Mouse (Mus musculus) heart, postnatal 10 days (tissue): ENCODE measurements around the gene Clba1. TPM values are rescaled to one million over a fixed set of nuclear protein-coding genes. Genes with fewer than 3 reads are reported as not detected.
"Not testable (repeated sequence)": the region's sequence is repeated elsewhere in the genome, so short reads cannot be mapped to it uniquely, and the experiment has no call there.

Source experiments
- DNase-seq, 2 experiments: peaks; one replicate each; pipeline ENCODE4 v3.0.0; 2021
- intact Hi-C: fragments of 180-260 bp; cut with DNase I; formaldehyde crosslinking; loops from one replicate; pipeline ENCODE4 v1.15.1; 2025
- total RNA-seq, 2 experiments: library from RNA; stranded (reverse); gene quantifications; 2 replicates each; pipeline ENCODE4 v1.2.3; 2021

Clba1 gene
- total RNA-seq, 2 experiments from 2014 or later: 2.4 to 3.1 TPM

DNA sequence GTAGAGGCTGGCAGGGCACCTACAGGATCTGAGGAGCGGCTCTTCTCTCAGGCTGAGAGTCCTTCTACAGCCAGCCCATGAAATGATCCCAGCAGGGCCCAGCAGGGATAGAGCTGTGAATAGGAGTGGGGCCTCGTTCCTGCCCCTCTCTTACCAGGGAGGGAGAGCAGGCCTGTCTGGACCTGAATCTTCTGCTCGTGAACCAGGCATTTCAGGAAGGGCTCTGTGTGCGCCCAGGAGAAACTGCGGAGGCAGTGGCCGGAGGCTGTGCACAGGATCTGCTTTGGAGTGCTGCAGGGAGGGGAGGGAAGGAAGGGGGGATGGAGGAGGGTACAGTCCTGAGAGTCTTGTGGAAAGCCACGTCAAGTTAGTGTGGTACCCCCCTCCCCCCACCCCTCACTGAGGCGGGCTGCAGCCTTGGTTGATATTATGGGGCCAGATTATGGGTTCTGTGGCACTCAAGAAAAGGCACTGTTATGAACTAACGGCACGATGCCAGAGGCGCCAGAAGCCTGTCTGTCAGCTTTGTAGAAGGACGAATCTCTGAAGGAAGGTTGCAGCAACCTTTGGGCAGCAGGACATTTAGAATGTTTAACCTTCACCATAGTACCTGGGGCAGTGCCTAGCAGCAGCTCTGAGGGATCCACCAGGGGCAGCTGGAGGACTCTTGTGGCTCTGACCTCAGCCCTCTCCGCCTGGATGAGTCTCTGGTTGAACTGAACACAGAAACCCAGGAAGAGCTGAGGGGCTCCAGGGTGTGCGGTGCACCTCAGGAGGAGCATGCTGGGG is 6.1 kb downstream of the Clba1 start:
- intact Hi-C loops: no loop called here
- no peak for DNase-seq

DNA sequence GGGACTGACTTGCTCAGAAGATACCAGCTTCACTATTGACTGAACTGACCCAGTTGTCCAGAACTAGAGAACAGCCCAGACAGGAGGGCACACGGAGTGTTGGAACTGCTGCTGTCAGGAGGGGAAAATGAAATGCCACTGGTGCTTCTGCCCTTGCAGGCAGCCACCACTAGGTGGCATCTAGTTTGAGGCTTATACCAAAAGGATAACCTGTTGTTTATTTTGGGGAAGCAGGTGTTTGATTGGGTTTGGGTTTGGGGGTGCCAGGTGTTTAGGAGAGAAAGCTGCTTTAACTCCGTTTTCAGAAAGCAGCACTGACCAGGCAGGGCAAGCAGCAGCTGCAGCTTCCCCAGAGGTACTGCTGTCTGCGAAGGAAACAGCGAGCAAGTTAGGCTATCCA is 7.6 kb downstream of the Clba1 start:
- intact Hi-C loops: loop anchor here (1.0 kb wide), 1 partner anchor 27 kb away; no protein-coding TSS in a partner anchor
- DNase-seq: peak; percentile 65 to 69

DNA sequence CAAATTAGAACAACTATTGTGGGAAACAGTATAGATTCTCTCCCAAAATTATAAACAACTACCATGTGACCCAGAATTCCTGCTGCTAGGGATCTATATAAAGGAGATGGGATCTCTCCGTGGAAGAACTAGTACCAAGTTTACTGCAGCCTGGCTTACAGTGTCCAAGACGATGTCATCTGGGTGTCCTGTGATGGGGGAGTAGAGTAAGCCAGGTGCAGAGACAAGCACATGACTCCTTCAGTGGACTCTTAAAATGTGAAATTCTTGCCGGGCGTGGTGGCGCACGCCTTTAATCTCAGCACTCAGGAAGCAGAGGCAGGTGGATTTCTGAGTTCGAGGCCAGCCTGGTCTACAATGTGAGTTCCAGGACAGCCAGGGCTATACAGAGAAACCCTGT is 8.1 kb downstream of the Clba1 start:
- not testable (repeated sequence) for DNase-seq
- intact Hi-C loops: loop anchor here (1.0 kb wide), 1 partner anchor 26 kb away; no protein-coding TSS in a partner anchor

DNA sequence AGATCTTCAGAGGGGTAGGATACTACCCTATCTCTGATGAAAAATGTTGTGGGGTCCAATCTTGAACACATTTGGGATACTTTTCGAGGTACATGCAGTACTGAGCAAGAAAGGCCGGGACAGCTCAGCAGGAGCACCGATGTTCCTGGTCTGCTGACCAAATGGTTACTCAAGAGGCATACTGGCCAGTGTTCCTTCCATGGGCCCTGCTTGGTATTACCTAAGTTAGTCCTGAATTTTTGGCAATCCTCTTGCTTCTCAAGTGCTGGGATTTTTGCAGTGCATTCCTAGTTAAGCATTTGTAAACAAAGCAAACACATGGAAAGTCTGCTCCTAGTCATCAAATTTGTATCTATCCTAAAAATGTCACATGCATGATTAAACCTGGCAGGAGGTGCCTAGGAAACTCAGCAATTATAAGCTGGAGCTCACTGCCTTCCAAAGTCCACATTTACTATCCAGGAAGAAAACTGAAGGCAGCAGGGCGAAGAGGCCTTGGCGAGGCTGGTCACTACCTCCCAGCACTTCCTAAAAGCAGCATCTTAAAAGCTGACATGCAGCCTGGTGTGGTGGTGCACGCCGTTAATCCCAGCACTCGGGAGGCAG is 10.4 kb downstream of the Clba1 start:
- intact Hi-C loops: no loop called here
- DNase-seq: no peak

DNA sequence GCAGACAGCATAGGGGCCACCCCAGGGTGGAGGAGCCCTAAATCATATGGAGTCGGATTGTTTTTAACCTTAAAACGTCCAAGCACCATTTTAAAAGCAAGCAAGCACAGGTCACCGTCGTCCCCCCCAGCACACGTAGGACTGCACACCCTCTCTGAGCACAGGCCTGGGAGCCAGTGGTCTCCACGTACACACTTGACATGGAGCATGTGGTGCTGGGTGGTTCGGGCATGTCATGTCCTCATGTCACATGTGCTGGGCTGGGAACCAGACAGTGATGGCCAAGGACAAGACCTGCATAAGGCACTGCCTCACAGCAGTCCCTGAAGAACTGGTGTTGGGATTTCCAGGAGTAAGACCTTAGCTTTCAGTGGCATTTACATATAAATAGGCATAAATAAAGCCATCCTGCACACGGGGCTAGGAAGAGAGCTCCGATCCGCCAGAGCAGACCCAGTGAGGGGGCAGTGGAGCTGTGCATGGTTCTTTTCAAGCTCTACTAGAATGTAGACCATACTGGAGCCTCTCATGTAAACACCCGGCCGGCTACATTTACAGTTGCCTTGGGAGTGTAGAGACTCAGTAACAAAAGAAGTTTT is 11.8 kb downstream of the Clba1 start:
- intact Hi-C loops: no loop called here

DNA sequence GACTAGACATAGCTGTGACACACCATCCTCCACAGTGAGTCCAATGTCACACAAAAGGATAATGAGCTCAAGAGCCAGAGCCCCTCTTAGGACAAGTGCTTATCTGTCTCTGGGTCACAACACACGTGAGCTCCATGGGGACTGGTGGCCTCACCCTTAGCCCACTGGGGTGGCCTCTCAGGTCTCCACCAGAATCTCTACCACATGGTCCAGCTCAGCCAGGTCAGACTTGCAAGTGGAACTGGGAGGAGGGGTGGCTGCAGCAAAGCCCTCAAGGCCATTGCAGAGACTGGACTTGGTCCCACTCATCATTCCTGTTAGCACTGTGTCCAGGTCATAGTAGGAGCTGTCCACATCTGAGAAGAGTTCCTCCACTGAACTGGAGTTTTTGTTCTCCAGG is 12.5 kb downstream of the Clba1 start:
- DNase-seq: no peak
- intact Hi-C loops: no loop called here

More for the DNA sequence above, 11.8 kb downstream of the Clba1 start:
- no peak for DNase-seq

DNA sequence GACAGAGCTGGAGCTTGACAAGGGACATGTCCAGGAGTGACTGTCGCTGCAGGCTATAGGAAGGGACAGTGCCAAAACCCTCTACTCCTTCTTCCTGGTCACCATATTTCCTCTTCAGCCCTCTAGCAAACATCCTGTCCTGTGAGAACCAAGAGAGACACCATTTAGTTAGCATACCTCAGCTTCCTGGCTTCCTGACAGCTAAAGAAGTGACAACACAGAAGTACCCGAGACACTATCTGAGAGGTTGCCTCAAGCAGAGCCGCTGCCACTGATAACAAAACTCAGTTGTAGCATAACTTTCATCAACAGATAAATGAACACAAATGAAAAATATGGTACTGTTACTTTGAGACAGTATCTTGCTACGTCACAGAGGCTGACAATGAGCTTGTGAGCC is 13.2 kb downstream of the Clba1 start:
- intact Hi-C loops: no loop called here
- DNase-seq: no peak

DNA sequence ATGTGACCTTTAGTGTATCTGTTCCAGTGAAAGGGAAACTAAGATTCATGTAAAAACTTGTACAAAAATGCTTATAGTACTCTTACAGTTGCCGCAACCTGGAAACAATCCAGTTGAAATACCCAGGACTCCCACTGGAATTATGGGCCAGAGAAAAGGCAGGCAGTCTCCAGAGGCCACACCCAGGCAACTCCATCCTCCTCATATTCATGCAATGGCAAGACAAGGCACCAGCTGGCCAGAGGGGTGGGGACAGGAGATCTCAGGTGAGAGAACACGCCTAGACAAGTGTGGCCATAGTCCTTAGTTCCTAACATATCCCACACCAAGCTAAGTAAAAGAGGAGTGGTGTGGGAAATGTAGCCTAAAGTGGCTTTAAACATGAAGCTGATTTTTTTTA is 13.9 kb downstream of the Clba1 start:
- intact Hi-C loops: no loop called here
- DNase-seq: no peak

DNA sequence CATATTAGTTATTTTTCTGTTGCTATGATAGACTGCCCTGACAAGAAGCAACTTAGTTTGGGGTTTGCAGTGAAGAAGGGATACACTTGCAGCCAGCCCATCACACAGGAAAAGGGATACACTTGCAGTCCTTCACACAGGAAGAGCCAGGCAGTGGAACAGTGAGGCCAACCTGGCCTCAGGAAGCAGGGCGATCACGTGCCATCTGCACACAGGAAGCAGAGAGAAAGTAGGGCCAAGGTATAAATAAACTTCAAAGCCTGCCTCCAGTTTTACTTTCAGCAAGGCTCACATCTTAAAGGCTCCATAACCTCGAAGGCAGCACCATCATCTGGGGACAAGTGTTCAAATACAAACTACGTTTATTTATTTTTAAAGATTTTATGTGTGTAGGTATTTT is 14.5 kb downstream of the Clba1 start:
- no peak for DNase-seq

DNA sequence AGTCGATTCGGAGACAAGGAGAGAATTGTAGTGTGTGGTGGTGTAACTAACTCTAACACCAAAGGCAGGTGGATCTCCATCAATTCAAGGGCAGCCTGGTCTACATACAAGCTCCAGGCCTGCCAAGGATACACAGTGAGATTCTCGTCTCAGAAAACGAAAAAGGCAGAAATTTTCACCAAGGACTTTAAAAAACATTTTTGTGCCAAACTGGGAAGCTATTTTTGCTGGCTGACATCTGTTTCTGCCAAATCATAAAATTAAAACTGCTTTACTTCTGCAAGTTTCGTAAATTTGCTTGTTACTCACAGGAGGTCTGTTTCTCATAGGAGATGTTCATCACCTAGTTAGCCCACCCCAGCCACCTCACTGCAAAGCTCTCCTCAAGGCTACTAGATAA is 17.2 kb downstream of the Clba1 start:
- intact Hi-C loops: no loop called here
- no peak for DNase-seq

More for the DNA sequence above, 14.5 kb downstream of the Clba1 start:
- intact Hi-C loops: no loop called here

DNA sequence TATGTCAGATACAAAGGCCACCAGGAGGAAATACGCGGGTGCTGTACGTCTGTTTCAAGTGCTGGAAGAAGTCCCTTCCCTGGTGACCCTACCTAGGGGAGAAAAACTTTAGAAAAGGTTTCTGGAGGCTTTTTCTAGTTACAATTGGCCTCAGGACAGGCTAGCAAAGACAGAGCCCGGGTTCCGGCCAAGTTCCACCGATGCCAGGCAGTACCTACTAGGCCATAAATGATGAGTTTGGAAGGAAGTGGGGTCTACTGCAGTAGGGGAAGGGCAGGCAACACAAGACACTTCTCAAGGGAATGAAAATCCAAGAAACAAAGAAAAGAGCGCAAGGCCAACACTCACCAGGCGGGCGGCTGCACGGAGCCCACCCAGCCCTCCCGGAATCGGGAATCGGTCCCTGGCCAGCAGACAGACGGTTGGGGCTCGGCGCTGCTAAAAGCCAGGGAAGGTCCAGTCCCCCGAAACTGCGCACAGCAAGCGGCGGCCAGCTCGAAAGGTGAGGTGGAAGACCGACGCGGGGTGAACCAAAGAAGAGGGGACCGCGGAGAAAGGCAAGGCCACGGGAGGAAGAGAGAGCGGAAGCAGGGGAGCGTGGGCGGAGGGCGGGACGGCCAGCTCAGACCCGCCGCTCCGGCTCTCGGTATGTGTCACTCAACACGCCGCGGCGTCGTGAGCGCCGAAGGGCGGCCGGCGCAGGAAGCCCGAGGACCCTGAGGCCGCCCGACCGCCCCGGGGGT is 19.9 kb downstream of the Clba1 start:
- intact Hi-C loops: loop anchor here (2.0 kb wide), 1 partner anchor 18 kb away; no protein-coding TSS in a partner anchor
- no peak for DNase-seq

DNA sequence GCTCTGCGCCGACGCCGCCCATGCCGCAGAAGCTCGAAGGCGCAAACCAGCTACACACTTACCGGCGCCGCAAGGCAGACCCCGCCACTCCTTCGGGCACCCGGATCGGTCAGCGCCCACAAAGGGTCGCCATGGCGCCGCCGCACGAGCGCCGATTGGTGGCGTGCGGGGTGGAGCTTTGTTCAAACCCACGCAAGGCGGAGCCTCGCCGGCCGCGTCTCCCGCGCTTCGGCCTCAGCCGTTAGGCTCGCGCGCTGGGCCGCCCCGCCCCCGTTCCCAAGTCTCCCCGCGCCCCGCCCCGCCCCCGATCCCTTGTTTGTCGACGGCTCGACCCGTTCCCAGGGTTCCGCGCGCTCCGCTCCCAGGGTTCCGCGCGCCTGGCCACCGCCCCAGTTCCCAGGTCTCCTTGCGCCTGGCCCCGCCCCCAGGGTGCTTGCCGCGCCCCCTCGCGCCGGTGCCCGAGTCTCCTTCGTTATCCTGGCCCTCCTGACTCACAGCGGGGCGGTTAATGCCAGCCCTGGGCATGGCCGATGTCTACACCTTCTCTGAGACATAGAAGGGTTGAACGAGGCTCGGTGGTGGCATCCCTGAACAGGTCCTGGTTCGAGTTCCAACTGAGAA is 20.6 kb downstream of the Clba1 start, which contains the start of gene Cdca4:
Gene Cdca4, minus strand, starts transcription at position 180 of the 621 bp plus-strand sequence.
- intact Hi-C loops: loop anchor here (2.0 kb wide), 1 partner anchor 19 kb away; no protein-coding TSS in a partner anchor
- peak; percentile 98 for DNase-seq

DNA sequence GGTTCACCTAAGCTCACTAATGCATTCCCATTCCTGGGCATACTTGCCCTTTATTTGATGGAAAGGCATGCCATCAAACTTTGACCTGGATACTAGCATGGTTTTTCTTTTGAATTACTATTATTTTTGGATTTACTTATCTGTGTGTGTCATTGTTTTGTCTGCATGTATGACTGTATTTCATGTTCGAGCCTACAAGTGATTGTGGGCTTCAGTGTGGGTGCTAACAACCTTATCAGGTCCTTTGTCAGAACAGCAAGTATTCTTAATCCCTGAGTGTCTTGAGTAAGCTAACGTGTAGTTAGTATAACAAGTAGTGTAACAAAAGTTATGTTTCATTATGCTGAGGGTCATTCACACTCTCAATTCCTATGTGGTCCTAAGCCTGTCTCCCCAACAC is 21.4 kb downstream of the Clba1 start:
- intact Hi-C loops: no loop called here
- no peak for DNase-seq

DNA sequence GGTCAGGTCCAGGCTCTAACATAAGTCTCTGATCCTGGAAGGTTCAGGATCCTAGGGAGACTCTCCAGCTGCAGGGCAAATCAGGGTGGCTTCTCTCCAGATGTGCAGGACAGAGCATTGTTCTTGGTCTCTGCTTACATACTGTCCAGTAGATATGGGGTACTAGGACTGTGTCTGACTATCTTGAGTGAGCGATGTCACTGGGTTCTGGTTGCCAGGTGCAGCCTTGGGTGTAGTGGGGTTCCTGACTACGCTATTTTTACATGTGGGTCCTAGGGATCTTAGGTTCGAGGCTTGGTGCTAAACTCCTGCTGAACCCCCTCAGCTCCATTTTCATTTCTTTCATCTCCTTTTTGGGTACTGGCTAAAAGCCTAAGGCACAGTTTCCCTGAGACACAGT is 21.8 kb downstream of the Clba1 start:
- intact Hi-C loops: no loop called here

DNA sequence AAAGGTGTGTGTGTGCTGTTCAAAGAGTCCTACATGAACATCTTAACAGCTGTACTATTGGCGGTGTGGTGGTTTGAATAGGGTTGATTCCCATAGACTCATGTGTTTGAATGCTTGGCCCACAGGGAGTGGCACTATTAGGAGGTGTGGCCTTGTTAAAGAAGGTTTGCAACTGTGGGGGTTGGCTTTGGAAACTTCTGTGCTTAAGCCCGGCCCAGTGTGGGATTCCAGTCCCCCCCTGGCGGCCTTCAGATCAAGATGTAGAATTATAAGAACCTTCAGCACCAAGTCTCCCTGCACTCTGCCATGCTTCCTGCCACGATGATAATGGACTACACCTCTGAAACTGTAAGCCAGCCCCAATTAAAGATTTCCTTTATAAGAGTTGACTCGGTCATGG is 23.7 kb downstream of the Clba1 start:
- intact Hi-C loops: no loop called here
- DNase-seq: no peak

More for the DNA sequence above, 21.8 kb downstream of the Clba1 start:
- DNase-seq: no peak

DNA sequence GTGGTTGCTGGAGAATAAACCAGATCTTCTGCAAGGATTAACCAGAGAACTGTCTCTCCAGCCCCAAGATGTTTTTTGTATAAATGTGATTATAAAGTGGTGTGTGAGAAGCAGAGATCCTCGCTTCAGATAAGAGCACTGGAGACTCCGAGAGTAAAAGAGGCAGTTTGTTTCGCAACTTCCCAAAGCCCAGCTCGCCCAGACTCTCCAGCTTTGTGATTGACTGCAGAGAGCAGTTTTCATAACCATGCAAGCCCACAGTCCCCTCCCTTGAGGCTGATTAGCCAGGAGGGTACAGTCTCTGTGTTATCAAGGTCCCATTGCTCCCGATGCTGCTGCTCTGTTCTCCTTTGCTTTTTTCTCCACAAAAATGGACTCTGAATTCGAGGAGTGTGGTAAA is 24.8 kb downstream of the Clba1 start:
- intact Hi-C loops: no loop called here
- DNase-seq: no peak

DNA sequence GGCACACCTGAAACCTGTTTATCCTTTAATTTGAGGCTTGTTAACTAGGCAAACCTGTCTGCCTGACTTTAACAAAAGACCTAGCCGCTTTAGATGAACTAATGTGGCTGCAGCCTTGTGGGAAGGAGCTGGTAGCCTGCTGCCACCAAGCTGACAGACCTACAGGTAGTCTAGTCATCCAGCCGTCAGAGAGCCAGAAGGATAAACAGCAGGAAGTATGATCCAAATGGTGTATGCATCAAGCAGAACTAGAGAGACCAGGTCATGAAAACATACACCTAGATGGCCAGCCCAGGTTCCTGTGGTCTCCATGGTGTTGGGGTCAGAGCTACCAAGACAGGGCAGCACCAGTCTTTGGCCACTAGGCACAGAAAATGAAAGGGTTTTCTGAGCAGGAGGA is 26.3 kb downstream of the Clba1 start:
- no peak for DNase-seq
- intact Hi-C loops: no loop called here

DNA sequence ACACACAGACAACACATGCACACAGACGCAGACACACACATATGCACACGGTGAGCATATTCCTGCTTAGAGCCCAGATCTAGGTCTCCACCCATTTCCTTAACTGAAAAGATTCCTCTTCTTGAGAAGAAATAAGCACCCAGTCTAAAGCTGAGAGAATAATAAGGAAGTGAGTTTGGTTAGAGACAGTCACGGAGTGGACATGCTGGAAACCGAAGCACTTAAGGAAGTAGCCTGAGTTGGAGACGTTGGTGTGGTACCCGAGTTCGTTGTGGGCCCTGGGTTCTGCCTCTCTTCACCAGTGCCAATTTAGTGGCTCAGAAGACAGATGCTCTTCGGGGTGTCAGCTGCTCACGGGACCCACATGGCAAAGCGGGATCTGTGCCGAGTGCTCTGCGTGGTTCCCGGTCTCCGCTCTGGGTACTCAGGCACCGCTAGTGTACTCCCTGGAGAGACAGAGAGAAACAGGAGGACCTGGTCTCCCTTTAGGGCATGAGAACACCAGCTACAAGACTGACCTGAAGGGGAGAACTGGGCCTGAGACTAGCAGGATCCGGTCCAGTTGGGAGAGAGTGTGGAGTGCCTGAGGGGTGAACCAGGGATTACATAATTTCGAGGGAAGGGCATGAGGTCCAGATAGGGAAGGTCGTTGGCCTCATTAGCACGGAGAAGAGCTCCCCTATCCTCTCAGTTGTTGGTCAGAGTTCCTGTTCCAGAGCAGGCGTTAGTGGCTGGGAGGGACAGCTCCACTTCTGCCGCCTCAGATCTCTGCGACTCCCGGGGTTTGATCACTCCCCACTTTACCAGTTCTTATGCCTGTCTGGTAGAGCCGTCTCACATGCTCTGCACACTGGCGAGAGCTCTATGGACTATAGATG is 31.7 kb downstream of the Clba1 start:
- DNase-seq: no peak
- intact Hi-C loops: no loop called here

DNA sequence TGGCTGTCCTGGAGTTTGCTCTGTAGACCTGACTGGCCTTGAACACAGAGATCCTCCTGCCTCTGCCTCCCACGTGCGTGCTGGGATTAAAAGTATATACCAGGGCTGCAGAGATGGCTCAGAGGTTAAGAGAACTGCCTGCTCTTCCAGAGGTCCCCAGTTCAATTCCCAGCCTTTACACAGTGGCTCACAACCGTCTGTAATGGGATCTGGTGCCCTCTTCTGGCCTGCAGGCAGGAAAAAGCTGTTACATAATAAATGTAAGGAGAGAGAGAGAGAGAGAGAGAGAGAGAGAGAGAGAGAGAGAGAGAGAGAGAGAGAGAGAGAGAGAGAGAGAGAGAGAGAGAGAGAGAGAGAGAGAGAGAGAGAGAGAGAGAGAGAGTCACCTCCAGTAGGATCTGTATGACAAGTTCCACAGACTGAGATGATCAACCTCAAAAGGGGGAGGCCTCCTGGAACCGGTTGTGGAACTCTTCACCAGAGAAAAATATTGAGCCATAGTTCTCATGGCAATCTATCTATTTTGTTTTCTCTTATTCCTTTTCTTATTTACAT is 32.7 kb downstream of the Clba1 start:
- intact Hi-C loops, DNase-seq: not testable (repeated sequence)
